Mouse (Mus musculus): ENCODE data around the gene Slc51a.
"Not testable (repeated sequence)": the region's sequence is repeated elsewhere in the genome, so short reads cannot be mapped to it uniquely, and the experiment has no call there.

Slc51a gene

DNA sequence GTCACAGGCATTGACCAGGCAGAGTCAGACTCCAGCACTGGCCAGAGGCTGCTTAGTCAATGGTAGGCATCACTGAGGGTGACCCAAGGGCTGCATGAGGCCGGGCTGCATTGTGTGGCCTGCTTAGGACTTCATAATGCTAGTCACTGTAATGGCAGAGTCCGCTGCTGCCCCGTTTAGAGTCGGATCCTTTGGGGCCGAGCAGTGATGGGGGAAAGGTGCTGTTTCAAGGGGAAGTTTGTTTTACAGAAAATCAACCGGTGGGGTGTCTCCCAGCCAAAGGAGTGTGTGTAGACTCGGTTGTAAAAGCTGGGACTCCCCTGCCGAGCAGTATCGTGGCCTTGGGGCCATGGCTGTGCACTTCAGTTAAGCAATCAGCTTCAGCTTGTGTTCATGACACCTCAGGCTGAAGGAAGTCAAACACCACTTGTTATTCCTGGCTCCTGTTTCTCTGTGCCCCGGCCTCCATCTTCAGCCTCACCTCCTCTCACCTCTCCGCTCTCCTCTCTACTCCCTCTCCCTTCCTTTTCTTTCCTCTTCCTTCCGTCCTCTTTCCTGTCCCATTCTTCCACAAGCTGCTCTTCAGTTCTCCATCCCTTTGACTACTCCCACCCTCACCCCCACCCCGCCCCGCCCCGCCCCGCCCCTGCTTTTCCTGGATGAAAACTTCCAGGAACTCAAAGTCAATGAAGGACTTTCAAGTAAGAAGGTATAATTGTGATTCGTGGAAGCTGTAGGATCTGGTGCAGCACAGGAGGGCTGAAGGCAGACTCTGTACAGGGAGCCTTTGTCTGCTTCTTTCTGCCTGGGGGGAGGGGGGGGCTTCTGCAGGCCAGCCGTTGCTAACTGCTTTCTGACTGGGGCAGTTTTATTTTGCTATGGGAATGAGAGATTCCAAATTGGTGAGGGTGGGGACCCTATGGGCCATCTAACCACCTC is 23.0 kb upstream of the Slc51a start:
- DNase-seq (ENCODE audit: extremely low read depth, low read depth, low spot score) = no peak

DNA sequence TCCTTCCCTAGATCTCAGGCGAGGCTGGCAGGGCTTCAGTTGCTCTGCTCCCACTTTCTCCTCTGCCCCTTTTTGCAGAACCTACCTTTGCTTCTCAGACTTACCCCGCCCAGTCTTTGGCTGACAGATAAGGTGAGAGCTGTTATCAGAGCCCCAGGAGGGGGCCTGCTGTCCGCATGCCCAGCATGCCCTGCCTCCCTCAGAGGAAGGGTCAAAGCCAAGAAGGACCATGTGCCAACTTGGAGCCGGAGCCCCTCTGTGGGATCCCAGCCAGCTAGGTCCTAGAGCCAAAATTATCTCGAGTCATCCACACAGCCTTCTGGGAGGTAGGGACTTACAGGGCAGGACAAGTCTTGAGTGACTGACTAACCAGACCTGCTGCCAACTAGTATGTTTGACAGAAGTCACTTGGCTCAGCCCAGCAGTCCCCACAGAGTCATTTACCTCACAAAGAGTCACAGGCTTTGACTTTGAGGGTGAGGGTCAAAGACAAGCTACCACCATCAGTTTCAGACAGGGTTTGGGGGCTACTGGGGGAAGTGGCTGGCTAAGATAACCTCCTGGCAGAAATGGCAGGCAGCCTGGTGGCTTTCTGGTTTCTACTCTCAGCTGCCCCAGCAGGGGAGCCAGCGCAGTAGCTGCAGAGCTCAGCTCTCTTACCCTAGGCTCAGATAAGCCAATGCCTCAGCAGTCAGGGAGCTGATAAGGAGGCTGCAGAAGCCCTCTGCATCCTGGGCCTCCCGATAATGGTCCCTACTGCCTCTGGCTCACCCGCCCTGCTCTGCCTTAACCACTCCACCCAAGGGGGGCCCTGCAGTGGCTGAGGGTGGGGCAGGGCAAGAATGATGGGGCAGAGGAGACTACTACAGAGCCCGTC is 21.6 kb upstream of the Slc51a start:
- DNase-seq (ENCODE audit: extremely low read depth, low read depth, low spot score) = no peak

DNA sequence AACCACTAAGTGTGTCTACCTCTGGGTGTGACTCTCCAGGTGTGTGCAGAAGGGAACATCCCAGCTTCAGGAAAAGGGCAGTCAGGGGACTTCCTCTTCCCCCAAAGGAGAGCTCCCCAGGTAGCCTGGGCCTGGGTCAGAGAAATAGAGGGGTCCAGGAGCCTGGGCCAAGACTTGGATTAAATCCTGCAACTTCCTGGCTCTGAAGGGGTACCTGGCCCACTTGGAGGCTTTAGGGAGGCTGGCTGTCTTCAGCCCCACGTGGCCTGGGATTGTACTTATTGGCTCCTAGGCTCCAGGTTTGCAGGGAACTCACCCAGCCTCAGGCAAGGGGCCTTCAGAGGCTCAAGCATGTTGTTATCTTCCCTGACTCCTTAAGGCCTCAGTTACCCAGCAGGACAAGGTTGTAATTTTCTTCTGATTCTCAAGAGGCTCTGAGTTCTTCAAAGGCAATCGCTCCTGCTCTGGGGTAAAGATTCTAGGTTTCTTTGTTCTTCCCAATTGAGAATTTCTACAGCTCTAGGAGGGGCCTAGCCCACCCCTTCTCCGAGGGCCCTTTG is 20.9 kb upstream of the Slc51a start:
- DNase-seq (ENCODE audit: extremely low read depth, low read depth, low spot score) = no peak

DNA sequence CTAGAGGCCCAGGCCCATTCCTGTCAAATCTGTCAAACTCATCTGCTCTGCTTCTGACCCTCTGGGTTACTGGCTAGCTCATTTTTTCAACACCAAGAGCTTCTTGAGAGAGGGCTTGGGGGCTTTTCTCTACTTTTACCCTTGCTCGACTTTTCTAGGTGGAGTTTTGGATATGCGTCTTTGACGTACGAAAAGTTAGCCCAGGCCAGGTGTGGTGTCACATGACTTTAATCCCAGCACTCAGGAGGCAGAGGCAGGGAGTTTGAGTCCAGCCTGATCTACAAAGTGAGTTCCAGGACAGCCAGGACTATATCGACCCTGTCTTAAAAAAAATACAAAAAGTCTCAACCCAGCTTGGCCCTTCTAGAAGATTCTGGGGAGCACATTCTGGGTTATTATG is 20.4 kb upstream of the Slc51a start:
- DNase-seq (ENCODE audit: extremely low read depth, low read depth, low spot score) = no peak

DNA sequence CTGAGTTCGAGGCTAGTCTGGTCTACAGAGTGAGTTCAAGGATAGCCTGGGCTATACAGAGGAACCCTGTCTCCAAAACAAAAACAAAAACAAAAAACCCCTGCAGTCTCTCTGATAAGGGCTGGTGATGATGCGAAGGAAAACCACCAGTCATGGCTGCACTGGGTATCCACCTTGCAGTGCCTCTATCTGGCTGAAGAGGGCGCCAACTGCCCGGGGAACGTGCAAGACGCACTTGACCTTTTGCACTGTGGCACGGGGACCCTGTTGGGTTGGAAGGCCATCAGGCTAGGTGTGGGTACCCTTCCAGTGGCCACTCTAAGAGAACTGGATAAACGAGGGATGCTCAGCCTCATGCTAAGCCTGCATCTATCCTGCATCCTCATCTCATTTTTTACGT is 19.7 kb upstream of the Slc51a start:
- DNase-seq (ENCODE audit: extremely low read depth, low read depth, low spot score) = no peak

DNA sequence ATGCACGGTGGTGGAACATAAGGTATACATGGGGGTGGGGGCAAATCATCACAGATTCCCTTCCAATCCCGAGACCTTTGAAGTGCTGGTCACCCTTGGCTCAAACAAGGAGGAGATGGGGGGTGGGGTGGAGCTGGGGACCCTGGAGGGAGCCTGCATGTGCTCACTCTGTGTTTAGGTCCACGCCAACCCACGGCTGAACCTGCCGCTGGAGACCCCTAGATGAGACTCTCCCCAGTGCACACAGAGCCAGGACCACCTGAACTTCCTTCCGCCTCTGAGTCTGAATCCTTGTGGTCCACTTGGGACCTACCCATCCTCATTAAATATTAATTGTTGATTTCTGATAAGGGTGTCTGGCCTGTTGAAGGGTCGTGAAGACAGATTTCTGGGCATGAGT is 19.2 kb upstream of the Slc51a start:
- no peak for DNase-seq (ENCODE audit: extremely low read depth, low read depth, low spot score)

DNA sequence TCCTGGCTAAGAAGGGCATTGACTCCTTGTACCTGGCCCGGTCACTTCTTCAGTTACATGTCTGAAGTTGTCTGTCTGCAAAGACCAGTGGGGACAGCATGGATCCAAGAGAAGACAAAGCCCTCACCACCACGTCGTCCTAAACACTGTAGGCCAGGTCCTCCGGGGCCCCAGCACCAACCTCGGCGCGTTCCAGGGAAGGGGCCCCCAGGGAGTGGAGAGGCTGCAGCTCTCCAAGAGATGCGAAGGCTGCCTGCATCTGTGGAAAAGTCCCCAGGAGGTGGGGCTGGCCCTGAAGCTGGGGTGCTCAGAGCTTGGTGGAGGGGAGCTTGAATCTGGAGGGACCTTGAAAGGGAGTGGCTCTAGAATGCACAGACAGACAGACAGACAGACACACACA is 18.6 kb upstream of the Slc51a start:
- DNase-seq (ENCODE audit: extremely low read depth, low read depth, low spot score) = no peak

DNA sequence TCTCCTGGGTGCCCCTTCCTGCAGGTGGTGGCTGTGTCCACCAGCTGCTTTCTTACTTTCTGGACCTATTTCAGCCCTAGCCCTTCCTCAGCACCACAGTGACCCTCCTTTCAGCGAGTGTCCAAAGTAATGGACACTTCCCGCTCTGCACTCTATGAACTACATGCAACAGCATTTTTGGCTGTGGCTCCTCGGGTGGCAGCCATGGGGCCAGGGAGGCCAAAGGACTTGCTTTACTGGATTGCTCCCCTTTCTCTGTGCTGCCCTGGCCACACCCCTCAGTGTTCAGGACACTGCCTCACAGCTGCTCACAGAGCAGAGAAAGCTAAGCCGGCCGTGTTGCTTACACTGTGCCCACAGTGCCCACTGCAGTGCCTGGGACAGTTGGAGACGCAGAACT is 16.0 kb upstream of the Slc51a start:
- DNase-seq (ENCODE audit: extremely low read depth, low read depth, low spot score) = no peak

DNA sequence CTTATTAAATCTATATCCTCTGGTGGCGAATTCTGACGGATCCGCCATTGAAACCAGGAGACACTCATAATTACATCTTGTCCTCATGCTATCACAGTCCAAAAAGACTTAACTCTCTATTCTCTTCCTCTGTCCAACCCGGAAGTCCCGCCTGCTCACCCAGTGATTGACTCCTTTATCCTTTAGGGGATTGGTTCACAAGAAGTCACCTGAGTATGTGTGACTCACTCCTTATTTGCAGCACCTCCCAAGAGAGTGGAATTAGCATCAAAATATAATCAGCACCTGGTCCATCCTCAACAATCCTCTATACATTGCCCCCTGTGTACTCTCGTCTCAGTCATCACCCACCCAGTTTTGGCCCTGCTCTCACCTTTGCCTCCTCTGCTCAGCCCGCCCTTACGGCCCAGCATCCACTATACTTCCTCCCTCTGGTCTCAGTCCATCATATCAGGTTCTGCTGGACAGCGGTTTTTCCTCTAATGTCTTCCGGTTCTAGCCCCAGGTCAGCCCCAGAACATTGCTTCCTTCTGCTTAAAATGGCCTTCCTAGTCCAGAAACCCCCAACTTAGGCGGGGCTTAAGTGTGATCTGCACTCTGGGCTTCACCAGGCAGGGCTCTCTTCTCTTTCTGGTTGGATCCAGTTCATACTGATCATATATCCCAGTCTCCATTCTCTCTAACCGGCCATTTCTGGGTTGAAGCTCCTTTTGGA is 15.1 kb upstream of the Slc51a start:
- no peak for DNase-seq (ENCODE audit: extremely low read depth, low read depth, low spot score)

DNA sequence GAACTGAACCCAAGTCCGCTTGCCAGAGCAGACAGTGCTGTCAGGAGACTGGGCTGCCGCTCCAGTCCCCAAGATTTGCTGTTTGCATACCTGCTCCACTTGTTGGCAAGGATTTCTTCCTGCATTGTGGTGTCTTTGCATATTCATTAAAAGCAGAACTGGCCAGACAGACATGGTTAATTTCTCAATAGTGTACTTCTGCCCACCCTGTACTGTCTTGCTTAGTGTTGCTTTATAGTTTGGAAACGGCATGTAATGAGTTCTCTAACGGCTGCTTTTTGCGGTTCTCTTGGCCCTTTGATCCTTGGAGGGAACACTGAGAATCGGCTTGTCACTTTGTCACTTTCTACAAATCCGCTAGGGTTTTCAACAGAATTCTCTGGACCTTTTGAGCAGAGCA is 13.8 kb upstream of the Slc51a start:
- no peak for DNase-seq (ENCODE audit: extremely low read depth, low read depth, low spot score)

DNA sequence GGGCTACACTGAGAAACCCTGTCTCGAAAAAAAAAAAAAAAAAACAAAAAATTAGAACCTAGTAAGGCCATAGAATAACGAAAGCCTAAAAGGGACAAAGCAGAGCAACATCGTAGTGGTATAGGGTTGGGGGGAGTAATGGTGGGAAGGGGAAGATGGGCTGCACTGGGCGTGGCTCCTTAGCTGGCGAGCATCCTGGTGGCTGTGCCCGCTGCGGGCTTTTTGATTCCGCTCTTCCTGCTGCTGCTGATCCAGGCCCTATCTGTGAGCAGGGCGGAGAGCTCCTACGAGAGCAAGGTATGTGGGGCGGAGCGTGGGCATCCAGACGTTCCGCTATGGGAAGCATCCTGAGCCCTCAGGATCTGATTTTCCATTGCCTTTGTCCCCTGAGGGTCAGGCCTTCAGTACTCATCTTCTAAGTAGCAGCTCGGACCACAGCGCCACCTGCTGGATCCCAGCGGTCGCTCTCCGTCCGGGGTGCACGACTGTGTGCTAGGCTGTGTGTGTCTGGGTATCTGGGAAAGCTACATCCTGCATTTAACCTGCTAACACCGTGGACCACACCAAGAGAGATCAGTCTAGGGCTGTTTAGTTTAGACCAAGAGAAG is 11.9 kb upstream of the Slc51a start:
- no peak for DNase-seq (ENCODE audit: extremely low read depth, low read depth, low spot score)

DNA sequence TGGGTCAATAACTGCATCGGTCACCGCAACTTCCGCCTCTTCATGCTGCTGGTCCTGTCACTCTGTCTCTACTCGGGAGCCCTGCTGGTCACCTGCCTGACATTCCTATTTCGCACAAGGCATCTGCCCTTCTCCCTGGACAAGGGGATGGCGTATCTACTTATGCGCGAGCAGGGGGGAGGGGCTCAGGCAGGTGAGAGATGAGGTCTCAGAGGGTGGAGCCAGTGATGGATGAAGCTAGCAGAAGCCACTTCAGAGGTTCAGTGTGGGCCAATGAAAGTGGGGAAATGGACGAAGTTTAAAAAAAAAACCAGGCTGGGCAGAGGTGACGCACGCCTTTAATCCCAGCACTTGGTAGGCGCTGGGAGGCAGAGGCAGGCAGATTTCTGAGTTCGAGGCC is 11.3 kb upstream of the Slc51a start:
- DNase-seq (ENCODE audit: extremely low read depth, low read depth, low spot score) = no peak

DNA sequence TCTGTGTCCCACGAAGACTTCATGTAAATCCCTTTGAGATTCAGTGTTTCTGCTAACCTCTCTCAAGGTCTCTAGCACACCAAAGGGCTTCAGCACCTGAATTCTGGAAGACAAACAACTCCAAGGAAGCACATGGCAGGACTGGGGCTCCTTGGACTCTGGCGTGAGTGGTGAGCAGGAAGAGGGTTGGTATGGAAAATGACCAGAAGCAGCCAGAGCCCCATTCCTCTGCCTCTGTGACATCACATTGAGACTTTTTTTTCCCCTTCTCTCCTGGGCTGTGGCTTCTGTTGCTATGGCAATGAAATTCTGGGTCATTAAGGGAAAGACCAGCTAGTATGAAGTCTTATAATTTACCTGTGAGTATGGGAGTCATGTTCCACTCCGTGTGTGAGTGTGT is 8.3 kb upstream of the Slc51a start, which contains the start of gene Zdhhc19:
Gene Zdhhc19, plus strand, starts transcription at position 301 of the 400 bp plus-strand sequence.
- DNase-seq (ENCODE audit: extremely low read depth, low read depth, low spot score) = no peak

DNA sequence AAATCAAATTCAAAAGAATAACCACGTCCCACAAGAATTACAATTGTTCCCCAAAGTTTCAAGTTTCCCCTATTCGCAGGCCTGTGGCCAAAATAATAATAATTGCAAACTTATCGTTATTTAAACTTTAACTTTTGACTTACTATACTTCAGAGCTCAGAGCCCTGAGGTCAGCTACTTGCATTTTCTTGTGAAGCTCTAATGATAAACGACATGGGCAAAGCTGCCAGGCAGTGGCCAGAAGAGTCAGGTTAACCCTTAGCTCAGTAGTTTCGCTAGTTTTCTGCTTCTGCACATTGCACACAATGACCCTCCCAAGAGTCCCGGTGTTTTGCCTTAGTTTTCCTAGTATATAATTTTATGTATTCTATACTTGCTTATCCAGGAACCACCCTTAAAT is 6.7 kb upstream of the Slc51a start:
- not testable (repeated sequence) for DNase-seq (ENCODE audit: extremely low read depth, low read depth, low spot score)

DNA sequence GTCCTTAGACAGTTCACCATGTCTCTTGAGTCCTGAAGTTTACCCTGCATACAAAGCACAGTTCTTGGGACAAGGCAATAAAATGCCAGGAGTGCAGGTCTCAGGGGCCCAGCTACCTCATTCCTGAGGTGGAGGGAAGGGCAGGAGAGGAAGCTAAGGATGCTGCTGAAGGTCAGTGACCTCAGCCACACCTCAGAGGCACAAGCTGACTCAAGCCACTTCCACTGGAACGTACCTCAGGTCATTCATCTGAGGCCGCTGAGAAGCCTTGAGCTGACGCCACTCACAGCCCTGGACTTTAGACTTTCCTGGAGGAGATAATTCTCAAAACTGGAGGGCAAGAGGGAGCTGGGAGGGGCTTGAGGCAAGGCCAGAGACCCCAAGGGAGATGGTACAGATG is 1.3 kb upstream of the Slc51a start:
- no peak for DNase-seq (ENCODE audit: extremely low read depth, low read depth, low spot score)

DNA sequence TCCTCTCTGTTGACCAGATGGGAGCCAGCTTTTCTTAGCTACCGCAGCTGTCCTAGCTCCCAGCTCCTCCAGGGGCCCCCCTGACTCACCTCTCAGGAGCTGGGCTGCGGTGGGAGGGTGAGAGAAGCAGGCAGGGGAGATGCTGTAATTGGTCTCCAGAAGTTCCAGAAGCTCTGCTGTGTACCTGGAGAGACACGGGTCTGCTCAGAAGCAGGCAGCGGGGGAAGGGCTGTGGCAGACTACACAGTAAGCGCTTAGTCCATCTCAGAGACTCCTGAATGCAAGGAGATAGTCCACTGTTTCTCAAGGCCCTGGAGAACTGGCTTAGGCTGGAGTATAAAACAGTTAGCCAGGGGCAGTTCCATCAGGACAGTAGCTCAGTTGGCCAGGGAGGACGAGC is 1.6 kb downstream of the Slc51a start:
- no peak for DNase-seq (ENCODE audit: extremely low read depth, low read depth, low spot score)

DNA sequence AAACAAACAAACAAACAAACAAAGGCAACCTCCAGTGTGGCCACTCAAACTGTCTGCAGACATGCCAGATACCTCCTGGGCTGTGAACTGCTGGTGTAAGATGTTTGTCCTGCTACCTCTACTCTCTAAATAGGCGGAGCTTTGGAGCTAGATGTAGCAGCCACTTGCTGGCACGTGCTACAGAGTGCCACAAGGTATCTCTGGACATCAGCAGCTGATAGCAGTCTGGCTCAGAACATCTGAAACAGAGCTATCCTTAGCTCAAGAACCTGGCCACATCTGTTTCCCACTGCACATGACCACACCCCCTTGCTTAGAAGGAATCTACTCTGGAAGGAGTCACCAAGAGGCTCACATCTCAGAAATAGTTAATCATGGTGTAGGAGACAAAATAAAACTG is 2.5 kb downstream of the Slc51a start:
- no peak for DNase-seq (ENCODE audit: extremely low read depth, low read depth, low spot score)

DNA sequence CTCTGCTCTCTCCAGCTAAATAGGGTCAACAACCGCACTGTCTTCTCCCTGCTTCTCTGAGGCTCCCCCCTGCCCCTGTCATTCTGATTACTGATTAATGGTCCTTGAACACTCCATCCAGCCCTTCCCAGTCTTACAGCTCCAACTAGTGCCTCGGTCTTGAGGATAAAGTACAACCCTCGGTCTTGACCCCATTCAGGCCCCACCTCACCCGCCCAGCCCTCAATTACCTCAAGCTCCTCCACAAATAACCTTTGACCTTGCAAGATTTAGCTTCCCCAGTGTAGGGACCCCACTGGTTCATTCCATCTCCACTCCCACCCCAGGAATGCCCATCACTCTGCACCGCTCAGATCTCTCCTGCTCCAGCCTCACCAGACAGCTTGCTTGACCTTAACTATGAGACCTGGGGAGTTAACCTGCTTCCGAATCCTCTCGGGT is 3.2 kb downstream of the Slc51a start:
- no peak for DNase-seq (ENCODE audit: extremely low read depth, low read depth, low spot score)

DNA sequence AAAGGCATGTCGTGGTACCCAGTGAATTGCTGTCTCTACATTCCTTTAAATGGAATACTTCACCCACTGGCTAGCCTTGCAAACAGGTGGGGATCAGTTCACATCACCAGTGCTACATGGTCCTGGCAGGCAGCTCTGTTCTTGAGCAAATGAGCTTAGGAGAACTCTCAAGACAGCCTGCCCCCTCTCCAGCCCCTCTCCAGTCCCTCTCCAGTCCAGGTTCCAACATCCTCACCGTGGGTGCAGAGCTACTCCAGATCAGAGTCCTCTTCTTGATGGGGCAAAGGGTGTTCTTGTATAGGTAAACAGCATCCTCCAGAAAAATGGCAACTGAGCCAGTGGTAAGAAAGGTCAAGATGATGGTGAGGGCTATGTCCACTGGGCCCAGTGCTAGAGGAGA is 8.3 kb downstream of the Slc51a start:
- no peak for DNase-seq (ENCODE audit: extremely low read depth, low read depth, low spot score)

DNA sequence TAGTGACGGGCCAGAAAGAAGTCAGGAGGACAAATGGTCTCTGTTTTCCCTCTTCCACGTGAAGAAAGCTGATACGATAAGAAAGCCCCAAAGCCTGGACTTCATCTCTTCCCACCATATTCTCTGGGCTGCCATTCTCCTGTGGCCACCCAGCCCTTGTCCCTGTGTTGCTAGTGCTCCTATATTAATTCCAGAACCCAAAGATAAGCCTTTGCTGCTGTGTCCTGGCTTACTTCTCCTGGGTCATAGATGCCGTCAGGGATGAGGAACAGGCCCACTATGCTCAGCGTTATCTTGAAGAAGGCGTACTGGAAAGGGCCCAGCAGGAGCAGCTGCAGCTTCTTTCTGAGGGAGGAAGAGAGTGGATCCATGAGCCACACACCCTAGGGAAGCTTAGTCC is 10.4 kb downstream of the Slc51a start:
- no peak for DNase-seq (ENCODE audit: extremely low read depth, low read depth, low spot score)

All from fat pad, adult 2 months (tissue).